Mouse (Mus musculus): Measurements from ENCODE around the gene Fgf22. TPM values are rescaled to one million over a fixed set of nuclear protein-coding genes. Genes with fewer than 3 reads are reported as not detected.

The Fgf22 gene
- polyA plus RNA-seq, 1 experiment, result not detected

DNA sequence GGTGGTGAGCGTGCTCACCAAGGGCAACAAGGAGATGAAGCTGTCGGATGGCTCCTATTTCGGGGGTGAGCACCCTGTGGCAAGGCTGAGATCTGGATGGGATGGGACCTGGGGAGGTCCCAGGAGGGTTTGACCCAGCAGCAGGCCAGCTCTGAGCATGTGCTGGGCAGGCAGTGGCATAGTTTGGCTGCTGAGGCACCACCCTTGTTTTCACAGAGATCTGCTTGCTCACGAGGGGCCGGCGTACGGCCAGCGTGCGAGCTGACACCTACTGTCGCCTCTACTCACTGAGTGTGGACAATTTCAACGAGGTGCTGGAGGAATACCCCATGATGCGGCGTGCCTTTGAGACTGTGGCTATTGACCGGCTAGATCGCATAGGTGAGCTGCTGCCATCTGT is 21.0 kb upstream of the Fgf22 start:
- TF ChIP-seq CTCF (conservative IDR thresholded peaks at IDR 0.05; ENCODE audit: insufficient read depth, insufficient read length, low read depth, low read length), result no peak
- TF ChIP-seq POLR2A (IDR thresholded peaks at IDR 0.05; ENCODE audit: low read depth, low read length), result no peak
- Histone ChIP-seq H3K36me3 (ENCODE audit: control insufficient read depth, insufficient read depth, low read length) (0 out of 2 replicates have a peak, but pooled peaks cover 3% of the 10 kb centered on the region), H3K27ac (ENCODE audit: insufficient read depth, low read depth, low read length) (no peak overlapping the region), H3K4me3 (ENCODE audit: insufficient read depth, low read depth, low read length) (no peak overlapping the region), H3K4me1 (ENCODE audit: control insufficient read depth, insufficient read depth, low read length) (no peaks in the 10 kb centered on the region), H3K27me3 (replicated peaks; ENCODE audit: control insufficient read depth, insufficient read depth, low read length) (no peaks in the 10 kb centered on the region)
- no peak for DNase-seq
- 94% methylated on average over 15 of the region's 15 CpGs for WGBS

DNA sequence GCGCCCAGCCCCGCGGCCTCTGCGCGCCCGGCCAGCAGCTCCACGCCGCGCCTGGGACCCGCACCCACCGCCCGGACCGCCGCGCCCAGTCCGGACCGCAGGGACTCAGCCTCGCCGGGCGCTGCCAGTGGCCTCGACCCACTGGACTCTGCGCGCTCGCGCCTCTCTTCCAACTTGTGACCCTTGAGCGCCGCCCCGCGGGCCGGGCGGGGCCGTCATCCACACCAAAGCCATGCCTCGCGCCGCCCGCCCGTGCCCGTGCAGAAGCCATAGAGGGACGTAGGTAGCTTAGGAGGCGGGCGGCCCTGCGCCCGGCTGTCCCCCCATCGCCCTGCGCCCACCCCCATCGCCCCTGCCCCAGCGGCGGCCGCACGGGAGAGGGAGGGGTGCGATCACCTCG is 19.5 kb upstream of the Fgf22 start:
- H3K27ac ChIP-seq (ENCODE audit: insufficient read depth, low read depth, low read length), result no peak overlapping the region
- no peak for DNase-seq
- TF ChIP-seq POLR2A (IDR thresholded peaks at IDR 0.05; ENCODE audit: low read depth, low read length), result no peak
- no peak for TF ChIP-seq CTCF (conservative IDR thresholded peaks at IDR 0.05; ENCODE audit: insufficient read depth, insufficient read length, low read depth, low read length)
- H3K27me3 ChIP-seq (replicated peaks; ENCODE audit: control insufficient read depth, insufficient read depth, low read length), result no peaks in the 10 kb centered on the region
- no peaks in the 10 kb centered on the region for H3K4me1 ChIP-seq (ENCODE audit: control insufficient read depth, insufficient read depth, low read length)
- H3K4me3 ChIP-seq (ENCODE audit: insufficient read depth, low read depth, low read length), result no peak overlapping the region
- peaks cover 4% of the 10 kb centered on the region; the same call in 1 of the 2 replicates for H3K36me3 ChIP-seq (ENCODE audit: control insufficient read depth, insufficient read depth, low read length)
- WGBS, result 60% methylated on average over 52 of the region's 52 CpGs

DNA sequence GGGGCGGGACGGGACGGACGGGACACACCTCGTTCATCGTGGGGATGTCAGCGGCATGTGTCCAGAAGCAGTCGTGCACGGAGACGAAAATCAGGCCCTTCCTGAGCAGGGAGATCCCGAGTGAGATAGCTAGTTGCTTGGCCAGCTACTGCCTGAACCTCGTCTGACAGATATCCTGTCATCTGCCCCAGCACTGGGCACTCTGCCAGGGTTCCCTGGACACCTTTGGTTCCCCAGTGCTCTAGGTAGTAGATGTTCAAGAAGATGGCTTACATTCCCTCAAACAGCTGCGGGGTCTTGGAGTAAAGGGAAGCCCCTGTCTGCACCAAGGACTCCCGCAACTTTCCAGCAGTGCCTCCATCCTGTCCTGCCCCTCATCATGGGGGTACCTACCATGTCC is 18.2 kb upstream of the Fgf22 start:
- Histone ChIP-seq H3K4me3 (ENCODE audit: insufficient read depth, low read depth, low read length) (no peak overlapping the region), H3K4me1 (ENCODE audit: control insufficient read depth, insufficient read depth, low read length) (no peaks in the 10 kb centered on the region), H3K27ac (ENCODE audit: insufficient read depth, low read depth, low read length) (no peak overlapping the region), H3K36me3 (ENCODE audit: control insufficient read depth, insufficient read depth, low read length) (peaks cover 6% of the 10 kb centered on the region; the same call in 1 of the 2 replicates), H3K27me3 (replicated peaks; ENCODE audit: control insufficient read depth, insufficient read depth, low read length) (no peaks in the 10 kb centered on the region)
- TF ChIP-seq CTCF (conservative IDR thresholded peaks at IDR 0.05; ENCODE audit: insufficient read depth, insufficient read length, low read depth, low read length) (no peak), POLR2A (IDR thresholded peaks at IDR 0.05; ENCODE audit: low read depth, low read length) (no peak)
- 65% methylated on average over 14 of the region's 14 CpGs for WGBS
- DNase-seq, result peak; percentile 34

DNA sequence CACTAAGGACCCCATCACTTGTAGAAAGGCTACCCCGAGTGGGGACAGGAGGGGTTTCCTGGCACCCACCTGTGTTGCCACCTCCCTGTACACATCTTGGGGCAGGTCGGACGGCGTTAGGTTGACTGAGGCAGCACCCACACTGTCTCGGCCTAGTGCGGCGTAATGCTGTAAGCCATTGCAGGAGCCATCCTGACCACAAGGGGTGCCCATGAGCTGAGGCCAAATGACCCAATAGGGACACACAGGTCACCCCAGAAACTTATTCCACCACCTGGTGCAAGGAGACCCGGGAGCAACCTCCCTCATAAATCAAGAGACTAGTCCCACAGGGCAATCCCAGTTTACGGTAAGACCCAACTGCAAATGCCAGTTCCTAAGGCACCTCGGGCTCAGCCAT is 16.6 kb upstream of the Fgf22 start:
- peaks cover 6% of the 10 kb centered on the region; the same call in 1 of the 2 replicates for H3K36me3 ChIP-seq (ENCODE audit: control insufficient read depth, insufficient read depth, low read length)
- H3K4me3 ChIP-seq (ENCODE audit: insufficient read depth, low read depth, low read length), result no peak overlapping the region
- no peaks in the 10 kb centered on the region for H3K4me1 ChIP-seq (ENCODE audit: control insufficient read depth, insufficient read depth, low read length)
- TF ChIP-seq POLR2A (IDR thresholded peaks at IDR 0.05; ENCODE audit: low read depth, low read length), result no peak
- peak; percentile 69 for TF ChIP-seq CTCF (conservative IDR thresholded peaks at IDR 0.05; ENCODE audit: insufficient read depth, insufficient read length, low read depth, low read length)
- DNase-seq, result no peak
- H3K27me3 ChIP-seq (replicated peaks; ENCODE audit: control insufficient read depth, insufficient read depth, low read length), result no peaks in the 10 kb centered on the region
- 91% methylated on average over 10 of the region's 10 CpGs for WGBS
- no peak overlapping the region for H3K27ac ChIP-seq (ENCODE audit: insufficient read depth, low read depth, low read length)

DNA sequence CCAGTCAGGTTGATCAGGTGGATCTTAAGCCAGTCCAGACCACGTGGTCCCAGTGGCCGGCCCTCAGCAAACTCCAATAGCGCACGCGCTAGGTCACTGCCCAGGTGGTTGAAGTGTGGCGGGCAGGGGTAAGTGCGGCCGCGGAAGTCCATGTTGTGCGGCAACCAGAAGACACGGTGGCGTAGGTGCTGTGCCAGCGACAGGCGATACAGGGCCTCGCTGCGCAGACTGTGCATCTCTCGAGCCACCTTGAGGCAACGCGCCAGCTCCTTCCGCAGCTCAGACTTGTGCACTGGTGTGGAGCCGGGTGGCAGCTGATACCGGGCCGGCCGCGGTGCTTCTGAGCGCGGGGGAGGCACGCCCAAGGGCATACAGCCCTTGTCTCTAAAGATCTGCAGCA is 15.6 kb upstream of the Fgf22 start:
- TF ChIP-seq POLR2A (IDR thresholded peaks at IDR 0.05; ENCODE audit: low read depth, low read length) (no peak), CTCF (conservative IDR thresholded peaks at IDR 0.05; ENCODE audit: insufficient read depth, insufficient read length, low read depth, low read length) (no peak)
- Histone ChIP-seq H3K4me1 (ENCODE audit: control insufficient read depth, insufficient read depth, low read length) (no peaks in the 10 kb centered on the region), H3K27me3 (replicated peaks; ENCODE audit: control insufficient read depth, insufficient read depth, low read length) (no peaks in the 10 kb centered on the region), H3K27ac (ENCODE audit: insufficient read depth, low read depth, low read length) (no peak overlapping the region), H3K4me3 (ENCODE audit: insufficient read depth, low read depth, low read length) (no peak overlapping the region), H3K36me3 (ENCODE audit: control insufficient read depth, insufficient read depth, low read length) (peaks cover 6% of the 10 kb centered on the region; the same call in 1 of the 2 replicates)
- WGBS, result 97% methylated on average over 28 of the region's 28 CpGs
- no peak for DNase-seq

DNA sequence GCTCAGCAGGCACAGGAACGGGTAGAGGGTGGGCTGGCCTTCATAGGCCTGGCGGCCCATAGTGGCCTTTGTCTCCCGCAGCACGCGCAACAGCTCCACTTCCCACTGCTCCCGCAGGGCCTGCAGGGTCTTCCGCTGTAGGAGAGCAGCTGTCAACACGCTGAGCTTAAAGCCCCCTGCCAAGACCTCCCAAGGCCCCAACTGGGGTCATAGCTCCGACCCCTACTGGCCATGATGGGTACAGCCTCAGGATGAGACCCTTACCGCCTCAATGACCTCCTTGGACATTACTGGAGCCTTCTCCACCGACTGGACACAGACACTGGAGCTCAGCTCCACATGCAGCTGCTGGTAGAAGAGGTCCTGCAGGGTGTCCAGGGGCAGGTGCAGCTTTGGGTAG is 14.0 kb upstream of the Fgf22 start:
- Histone ChIP-seq H3K27me3 (replicated peaks; ENCODE audit: control insufficient read depth, insufficient read depth, low read length) (no peaks in the 10 kb centered on the region), H3K4me3 (ENCODE audit: insufficient read depth, low read depth, low read length) (no peak overlapping the region), H3K27ac (ENCODE audit: insufficient read depth, low read depth, low read length) (no peak overlapping the region), H3K36me3 (ENCODE audit: control insufficient read depth, insufficient read depth, low read length) (peaks cover 6% of the 10 kb centered on the region; the same call in 1 of the 2 replicates), H3K4me1 (ENCODE audit: control insufficient read depth, insufficient read depth, low read length) (peaks cover 6% of the 10 kb centered on the region; the same call in 1 of the 2 replicates)
- DNase-seq, result no peak
- 84% methylated on average over 11 of the region's 11 CpGs for WGBS
- peak; percentile 17; the same call in 1 of the 2 replicates for TF ChIP-seq CTCF (conservative IDR thresholded peaks at IDR 0.05; ENCODE audit: insufficient read depth, insufficient read length, low read depth, low read length)
- TF ChIP-seq POLR2A (IDR thresholded peaks at IDR 0.05; ENCODE audit: low read depth, low read length), result no peak

DNA sequence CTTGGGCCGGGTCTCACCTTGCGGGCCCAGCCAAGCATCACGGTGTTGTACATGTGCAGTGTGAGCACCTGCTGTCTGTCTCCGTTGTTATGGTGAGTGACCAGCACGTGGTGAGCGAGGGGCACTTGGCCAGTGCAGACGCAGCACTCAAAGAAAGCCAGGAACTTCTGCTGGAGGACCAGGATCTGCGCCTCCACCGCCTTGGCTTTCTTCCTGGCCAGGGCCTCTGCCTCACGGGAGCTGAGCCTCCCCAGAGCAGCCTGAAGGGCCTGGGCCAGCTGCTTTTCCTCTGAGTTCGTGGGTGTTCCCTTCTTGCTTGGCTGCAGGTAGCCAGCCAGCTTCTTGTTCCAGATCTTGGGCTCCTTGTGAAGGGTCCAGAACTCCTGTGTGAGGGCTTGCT is 11.7 kb upstream of the Fgf22 start:
- H3K27ac ChIP-seq (ENCODE audit: insufficient read depth, low read depth, low read length), result no peak overlapping the region
- no peak overlapping the region for H3K4me3 ChIP-seq (ENCODE audit: insufficient read depth, low read depth, low read length)
- no peaks in the 10 kb centered on the region for H3K27me3 ChIP-seq (replicated peaks; ENCODE audit: control insufficient read depth, insufficient read depth, low read length)
- no peak for DNase-seq
- peaks cover 10% of the 10 kb centered on the region; the same call in 1 of the 2 replicates for H3K4me1 ChIP-seq (ENCODE audit: control insufficient read depth, insufficient read depth, low read length)
- H3K36me3 ChIP-seq (ENCODE audit: control insufficient read depth, insufficient read depth, low read length), result peaks cover 5% of the 10 kb centered on the region; the same call in 1 of the 2 replicates
- TF ChIP-seq POLR2A (IDR thresholded peaks at IDR 0.05; ENCODE audit: low read depth, low read length), result no peak
- no peak for TF ChIP-seq CTCF (conservative IDR thresholded peaks at IDR 0.05; ENCODE audit: insufficient read depth, insufficient read length, low read depth, low read length)
- 73% methylated on average over 11 of the region's 11 CpGs for WGBS

All from kidney, adult 2 months (tissue).